Mouse (Mus musculus) neural tube, embryonic 10.5 days (tissue): Measurements from ENCODE around the gene Slc16a2.
"Not testable (repeated sequence)": the region's sequence is repeated elsewhere in the genome, so short reads cannot be mapped to it uniquely, and the experiment has no call there.

ENCODE experiments used
- DNase-seq: peaks from one replicate; pipeline ENCODE4 v3.0.0-alpha.2; 2017; ENCODE audit warnings: low spot score; ENCODE audit errors: extremely low spot score

The Slc16a2 gene

DNA sequence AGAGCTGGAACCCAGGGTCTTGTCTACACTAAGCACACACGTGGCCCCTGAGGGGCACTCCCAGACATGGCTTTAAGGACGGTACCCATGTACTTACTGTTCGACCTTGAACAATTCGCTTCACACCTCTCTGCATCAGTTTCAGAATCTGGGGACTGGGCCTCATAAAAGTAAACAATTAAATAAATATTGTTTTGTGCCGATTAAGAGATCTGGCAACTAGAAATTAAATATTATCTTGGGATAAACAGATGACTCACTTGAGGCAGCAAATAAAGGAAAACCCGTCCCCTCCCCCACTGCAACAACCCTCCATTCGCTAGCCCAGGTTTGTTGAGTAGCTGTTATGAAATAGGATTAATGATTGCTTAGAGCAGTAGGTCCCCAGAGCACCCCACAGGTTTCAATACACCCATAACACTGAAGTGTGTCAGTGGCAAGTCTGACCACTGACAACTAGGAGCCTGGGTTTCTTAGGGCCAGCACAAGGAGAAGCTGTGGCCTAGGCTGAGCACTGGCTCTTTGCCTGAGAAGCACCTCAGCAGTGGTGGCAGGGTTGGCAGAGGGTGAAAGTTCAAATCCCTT lies 87.7 kb downstream of the Slc16a2 start:
- no peak for DNase-seq

DNA sequence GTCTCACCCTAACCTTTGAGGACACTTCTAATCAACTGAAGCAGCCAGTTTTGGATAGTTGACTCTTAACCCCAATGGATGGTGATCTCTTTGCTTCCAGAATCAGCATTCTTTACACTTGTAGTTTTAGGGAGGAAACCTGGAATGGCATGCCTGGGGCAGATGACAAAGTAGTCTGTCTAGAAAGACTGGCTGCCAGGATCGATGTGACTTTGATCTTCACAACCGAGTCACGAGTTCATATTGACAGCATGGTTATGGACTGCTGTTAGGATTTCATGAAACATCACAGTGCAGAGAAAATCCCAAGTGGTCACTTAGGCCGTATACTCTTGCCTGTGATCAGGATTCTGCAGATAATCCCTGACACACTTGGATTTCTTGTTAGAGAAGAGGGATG lies 88.7 kb downstream of the Slc16a2 start:
- DNase-seq: no peak

DNA sequence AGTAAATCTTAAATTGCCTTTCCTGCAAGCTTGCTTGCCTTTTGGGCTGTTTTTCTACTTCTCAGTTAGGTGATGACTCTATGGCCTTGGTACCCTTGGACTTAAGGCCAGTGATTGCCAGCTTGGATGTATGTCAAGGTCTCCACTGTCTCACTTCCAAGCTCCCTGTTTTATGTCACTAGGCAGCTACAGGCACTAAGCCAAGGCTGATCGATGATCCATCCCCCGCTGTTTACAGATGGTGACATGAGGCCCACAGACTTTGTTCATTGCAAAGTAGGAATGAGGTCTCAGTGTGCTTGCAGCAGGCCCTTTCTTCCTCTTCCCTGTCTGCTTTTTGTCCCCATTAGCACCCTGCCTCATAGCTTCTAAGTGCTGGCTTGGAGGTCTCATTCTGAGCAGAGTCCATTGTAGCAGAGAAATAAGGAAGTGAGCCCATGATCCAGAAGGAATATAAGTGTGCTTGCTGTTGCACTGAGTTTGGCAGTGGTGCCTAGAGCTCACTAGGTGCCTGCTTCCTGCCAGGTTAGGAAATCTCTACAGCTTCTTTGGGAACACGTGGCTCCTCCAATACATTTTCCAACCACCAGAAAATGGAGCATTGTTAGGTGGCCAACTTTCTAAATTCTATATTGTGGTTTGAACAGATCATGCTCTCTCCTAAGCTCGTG lies 89.6 kb downstream of the Slc16a2 start:
- DNase-seq: no peak

DNA sequence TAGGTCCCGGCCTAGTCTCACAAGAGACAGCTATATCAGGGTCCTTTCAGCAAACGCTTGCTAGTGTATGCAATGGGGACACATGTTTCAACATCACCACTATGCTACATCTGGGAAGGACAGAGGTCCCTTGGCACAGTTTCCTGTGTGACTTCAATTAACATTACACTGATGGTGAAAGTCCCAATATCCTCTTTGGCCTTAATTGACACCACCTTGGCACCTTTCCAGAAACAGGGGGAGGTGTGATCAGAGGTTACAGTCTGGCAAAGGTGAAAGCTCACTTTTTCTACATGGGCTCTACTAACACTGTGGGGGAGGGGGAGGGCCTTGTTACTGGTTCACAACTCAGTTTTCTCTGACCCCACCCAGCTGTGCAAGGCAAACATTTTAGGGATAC lies 99.3 kb downstream of the Slc16a2 start:
- DNase-seq: no peak

DNA sequence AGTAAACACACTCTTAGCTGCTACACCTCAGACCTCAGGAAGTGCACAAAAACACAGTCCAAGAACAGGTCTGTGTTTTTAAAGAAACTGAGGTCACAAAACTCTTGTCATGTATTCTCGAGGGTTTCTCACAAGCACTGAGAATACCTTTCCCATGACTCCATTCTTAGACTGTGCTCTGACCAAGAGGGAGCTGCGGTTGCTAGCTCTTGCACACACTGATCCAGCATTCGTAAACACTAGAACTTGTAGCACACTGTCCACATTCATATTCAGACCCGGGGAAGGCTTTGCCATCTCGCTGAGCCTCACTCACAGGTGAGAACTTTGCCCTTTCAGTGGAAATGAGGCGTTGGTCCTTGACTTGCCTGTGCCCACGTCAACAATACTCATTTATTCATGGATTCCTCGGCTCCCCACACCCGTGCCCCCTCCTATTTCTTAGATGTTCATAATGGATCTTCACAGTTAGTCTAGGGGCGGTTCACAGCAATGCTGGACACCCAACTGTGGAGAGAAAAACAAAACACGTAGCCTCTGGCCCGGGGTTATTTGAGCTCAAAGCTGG lies 102.1 kb downstream of the Slc16a2 start:
- no peak for DNase-seq

DNA sequence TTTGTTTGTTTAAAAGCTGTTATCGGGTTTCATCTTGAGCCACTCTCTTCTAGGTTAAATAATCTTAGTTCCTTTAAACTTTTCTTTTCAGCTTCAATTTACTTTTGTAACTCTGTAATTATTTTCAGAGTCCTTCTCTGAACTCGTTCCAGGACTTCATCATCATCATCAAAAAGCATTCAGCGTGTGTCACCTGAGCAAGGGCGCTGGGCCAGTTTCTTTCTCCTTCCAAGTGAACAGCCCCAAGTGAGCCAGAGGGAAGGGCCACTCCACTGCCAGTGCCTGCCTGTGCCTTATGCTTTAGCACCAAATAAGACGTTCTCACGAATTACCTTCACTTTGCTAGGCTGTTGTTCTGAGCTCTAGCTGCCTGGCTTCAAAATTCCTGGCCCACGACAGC lies 108.9 kb downstream of the Slc16a2 start:
- DNase-seq: no peak

DNA sequence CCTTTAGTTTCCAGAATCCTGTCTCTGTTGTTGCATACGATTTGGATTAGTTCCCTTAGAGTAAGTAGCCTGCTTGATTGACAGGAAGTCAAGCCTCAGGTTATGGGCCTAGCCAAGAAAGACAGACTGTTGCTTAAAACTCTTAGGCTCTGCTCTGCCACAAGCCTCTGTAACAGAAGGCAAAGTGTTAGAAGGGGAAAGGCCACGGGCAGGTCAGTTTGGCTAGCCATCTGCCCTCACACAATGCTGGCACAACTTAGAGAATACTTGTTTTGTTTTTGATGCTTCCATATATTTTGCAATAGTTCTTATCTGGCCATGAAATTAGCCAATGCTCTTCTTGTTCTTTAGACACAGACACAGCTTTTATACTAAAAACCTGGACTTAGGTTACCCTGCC lies 112.1 kb downstream of the Slc16a2 start:
- DNase-seq: no peak

DNA sequence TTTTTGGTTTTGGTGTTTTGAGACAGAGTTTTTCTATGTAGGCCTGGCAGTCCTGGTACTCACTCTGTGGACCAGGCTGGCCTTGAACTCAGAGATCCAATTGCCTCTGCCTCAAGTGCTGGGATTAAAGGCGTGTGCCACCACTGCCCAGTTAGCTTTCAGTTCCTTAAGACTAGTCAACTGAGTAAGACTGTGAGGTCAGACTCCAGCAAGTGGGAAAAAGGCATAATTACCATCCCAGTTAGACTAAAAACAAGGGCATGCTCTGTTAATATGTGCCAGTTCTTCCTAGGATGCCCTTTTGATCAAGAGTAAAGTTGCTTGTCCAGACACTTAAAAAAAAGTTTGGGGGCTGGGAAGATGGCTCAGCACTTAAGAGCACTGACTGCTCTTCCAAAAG lies 113.2 kb downstream of the Slc16a2 start:
- DNase-seq: no peak

DNA sequence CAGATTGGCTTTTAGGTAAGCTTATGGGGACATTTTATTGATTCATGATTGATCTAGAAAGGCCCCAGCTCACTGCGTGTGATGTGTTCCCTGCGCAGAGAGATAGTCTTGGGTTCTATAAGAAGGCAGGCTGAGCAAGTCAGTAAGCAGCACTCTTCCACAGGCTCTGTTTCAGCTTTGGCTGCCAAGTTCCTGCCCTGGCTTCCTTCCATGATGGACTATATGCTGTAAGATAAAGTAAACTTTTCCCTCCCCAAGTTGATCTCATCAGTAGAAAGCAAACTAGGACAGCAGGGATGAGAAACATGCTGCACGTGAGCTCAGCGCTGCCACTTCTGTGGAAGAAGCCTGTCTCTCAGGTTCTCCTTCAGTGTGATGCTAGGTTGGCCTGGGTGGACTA lies 117.2 kb downstream of the Slc16a2 start:
- DNase-seq: no peak

DNA sequence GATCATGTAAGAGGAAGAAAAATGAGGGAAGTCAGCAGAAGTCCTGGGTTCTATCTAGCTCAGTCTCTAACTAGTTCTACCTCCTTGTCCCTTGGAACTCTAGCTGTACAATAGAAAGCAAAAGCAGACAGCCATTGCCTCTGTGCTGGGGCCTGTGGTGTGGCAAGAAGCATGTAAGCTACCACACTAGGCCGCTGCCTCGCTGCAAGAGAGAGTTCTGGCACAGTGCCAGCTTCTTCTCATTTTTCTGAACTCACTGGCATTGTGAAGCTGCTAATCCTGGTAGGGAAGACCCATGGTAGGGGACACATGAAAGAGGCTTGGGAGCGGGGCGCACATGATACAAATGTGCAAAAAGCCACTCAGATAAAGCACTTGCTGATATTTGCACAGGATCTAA lies 117.8 kb downstream of the Slc16a2 start:
- no peak for DNase-seq

DNA sequence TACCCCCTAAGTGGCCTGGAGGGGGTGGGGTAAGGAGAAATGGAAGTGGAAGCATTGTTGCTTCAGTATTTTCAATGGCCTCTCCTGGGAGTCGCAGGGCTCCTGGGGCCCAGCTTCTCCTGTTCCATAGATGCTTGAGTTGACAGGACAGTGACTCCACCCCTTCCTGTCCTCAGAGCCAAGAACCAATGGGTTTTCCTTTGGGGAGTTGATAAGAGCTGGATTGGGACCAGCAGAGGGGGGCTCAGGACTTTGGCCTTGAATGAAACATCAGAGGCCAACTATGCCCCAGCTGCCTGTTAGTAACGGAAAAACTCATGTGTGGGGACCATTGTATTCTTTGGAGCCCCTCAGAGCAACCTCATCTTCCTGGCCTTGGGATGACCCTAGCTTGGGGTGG lies 124.0 kb downstream of the Slc16a2 start:
- no peak for DNase-seq

DNA sequence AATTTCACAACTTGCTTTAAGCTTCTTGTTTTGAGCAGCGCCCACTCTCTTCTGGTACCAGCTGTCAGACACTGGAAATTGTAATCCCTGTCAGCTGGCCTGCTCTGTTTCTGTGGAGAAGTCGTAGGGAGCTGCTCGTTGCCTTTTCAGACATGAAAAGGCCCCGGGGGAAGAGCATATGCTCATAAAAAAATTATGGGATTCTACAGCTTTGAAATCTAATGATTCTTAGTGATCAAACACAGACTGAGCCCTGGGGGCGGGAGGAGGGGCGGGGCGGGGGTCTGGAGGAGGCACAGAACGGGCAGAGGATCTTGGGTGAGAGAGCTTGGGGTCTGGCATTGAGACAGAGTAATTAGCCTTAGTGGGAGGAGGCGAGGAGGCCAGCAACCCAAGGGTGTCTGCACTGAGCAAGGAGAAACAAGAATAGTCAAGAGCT lies 125.7 kb downstream of the Slc16a2 start:
- DNase-seq: peak; percentile 15

DNA sequence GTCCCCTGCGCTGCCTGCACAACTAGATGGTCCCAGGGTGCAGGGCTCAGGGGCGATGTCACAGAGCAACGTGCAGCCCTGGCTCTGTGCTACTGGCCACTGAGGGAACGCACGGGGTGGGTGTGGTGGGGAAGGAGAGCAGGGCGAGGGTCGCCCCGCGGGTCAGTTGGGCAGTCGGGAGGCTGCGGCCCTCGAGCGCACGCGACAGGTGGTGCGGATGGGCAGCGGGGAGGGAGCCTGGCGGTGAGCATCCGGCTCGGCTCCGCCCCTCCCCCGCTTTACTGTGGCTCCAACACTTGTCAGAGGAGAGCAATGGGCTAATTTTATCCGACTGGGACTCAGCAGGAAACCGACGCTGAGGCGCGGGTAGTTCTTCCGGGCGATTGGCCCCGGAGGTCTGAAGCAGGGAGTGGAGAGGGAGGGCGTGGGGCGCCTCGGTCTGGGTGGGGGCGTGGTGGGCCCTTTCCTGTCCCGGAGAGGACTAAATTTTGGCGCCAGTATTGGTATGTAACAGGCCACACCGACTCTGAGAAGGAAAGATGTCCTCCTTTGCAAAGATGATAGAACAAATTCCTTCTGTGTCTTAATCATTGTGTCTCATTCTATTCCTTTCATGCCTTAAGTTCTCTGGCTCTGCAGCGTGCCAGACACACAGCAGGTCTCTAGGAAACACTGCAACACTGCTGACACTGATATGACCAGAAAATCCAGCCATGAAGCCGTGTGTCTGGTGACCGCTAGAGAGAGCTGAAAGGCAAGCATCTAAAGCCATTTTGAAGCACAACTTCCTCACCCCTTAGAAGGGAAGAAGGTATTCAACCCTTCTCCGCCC lies 126.4 kb downstream of the Slc16a2 start:
- peak; percentile 48 for DNase-seq

DNA sequence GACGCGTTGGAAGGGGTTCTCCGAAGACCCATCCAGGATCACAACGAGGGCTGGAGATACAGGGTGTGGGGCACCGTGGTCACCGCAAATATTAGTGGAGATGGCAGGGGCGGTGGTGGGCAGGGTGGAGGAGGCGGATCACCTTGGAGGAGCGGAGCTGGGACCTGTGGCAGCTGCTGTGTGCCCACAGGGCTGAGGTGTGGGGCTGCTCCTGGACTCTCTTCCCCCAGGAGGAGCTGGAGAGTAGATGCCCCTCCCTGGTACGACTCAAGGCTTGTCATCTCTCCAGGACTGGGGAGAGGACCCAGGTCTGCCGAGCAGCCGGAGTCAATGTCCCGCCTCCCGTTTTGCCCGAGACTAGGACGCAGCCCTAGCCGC lies 127.0 kb downstream of the Slc16a2 start:
- no peak for DNase-seq

DNA sequence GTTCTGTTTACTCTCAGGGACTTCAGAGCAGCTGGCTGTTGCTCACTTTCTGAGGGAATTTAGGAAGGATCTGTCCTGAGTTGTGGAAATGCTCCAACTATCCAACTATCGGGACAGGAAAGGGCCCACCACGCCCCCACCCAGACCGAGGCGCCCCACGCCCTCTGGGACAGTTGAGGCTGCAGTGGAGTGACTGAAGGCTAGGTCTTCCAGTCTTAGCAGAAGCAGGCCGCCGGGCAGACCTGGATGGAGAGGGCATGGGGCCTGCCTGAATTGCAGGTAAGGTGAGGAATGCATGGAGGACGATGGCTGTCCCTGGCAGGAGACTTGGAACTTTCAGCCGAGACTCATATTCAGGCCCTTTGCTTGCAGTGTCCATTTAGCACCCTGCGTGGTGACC lies 127.4 kb downstream of the Slc16a2 start:
- DNase-seq: no peak

DNA sequence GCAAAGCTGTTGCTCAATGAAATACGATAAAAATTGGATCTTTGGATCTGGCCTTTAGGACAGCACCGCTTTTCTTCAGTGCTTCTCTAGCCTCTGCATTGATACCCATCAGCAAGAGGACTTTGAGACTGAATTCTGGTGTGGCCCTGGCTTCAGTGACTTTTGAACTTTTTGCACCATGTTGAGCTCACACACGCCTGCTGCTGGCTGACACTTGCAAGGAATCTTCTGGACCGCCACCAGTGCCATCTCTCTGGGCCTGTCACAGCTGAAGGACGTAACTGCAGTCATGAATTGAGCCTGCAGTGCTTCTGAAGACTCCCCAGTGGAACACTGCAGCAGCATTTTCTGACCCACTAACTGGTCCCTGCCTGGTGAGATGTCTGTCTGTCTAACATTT lies 128.9 kb downstream of the Slc16a2 start:
- DNase-seq: no peak

DNA sequence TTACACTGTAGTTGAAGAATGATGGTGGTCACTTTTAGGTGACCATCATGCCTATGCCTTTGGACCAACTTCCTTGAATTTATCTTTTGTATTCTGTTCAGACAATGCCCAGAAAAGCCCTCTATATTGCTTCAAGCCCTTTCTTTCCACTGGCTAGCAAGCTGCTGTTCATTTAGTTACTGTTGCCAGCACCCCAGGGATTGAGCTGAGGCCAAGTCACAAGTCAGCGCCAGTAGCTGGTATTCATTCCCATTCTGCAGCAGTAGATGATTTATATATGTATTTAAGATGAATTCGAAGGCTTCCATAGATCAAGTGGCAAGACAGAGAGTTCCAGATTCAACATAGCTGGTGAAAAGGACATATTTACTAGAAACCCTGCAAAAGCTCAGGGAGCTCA lies 133.2 kb downstream of the Slc16a2 start:
- DNase-seq: no peak

DNA sequence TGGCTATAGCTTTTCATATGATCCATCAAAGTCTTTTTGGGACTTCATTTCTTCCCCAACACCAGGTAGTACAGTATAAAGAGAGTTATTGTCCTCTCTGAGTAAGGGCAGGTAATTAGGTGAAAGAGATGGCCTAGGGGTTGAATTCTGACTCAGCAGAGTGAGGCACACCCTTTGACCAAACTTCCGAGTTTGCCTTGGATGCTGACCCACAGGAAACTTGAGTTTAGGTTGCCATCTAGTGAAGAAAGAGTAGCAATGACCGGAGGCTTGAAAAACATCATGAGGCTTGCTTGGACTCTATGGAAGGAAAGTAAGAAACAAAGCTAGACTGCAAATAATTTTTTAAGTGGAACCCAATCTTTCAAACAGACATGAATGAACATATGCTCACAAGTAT lies 147.1 kb downstream of the Slc16a2 start:
- no peak for DNase-seq

DNA sequence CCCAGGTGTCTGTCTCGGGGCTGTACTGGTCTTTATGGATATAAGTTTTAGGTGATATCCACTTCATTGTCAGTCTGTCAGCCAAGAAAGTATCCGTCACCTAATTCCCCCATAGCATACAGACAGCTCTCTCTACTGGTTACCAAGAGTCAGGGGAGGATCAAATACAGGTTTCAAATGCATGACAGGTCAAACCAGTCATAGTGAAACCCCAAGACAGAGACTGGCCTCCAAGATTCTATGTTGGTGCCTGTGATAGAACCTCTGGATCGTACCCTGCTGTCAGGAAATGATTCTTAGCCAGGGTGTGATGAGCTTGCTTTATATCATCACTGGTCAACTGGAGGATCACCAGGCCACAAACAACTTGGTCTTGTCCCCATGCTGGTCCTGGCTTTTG lies 148.0 kb downstream of the Slc16a2 start:
- no peak for DNase-seq

DNA sequence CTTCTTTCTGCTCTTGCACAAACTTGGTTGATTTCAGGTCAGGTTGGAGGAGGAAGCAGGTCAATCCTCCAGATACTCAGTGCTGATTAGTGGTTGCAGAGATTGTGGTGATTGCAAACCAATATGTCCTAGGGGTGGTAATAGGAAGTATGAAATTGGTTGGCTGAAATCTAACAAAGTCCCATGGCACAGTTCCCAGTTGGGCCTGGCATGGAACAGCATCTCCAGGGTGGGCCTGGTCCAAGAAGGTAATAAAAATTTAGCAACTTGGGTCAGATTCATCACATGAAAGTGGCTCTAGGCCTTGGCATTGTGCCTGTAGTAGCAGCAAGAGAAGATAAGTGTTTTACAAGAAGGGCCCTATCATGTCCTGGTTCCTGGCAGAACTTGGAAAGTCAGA lies 151.5 kb downstream of the Slc16a2 start:
- DNase-seq: no peak

DNA sequence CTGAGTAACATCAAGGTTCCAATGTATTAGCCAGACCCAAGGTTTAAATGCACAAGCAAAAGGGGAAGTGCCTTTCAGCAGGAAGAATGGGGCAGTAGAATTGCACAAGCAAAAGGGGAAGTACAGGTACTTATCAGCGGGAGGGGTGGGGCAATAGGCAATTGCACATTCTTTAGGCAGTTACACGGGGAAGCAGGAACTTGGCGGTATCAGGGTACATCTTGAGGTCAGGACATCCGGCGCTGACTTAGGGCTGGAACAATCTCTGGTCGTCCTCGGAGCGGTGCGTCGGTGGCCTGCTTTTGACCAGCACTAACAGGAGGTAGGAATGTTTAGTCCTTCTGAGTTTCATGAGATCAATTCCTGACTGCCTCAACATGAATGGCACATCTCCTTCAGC lies 157.3 kb downstream of the Slc16a2 start:
- not testable (repeated sequence) for DNase-seq

DNA sequence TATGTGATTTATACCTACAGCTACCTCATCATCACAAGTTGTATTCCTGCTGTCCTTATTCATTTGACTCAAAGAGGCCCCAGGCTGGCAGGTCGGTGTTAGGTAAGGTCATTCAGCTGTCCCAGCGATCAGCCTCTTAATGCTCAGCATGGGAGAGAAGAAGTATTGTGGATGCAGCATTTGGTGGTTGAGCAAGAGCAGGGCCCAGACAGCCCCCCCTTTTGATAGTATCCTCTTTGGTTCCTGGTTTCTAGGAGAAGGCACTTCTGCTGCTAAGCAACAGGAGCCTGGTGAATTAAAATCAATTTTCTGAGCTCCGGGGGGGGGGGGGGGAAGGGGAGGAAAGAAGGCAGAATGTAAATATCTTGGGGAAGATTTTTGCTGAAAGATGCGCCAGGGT lies 162.8 kb downstream of the Slc16a2 start:
- no peak for DNase-seq
